Mouse (Mus musculus) midbrain, embryonic 12.5 days (tissue): ENCODE results near the gene Spg7. TPM values are rescaled to one million over a fixed set of nuclear protein-coding genes. Genes with fewer than 3 reads are reported as not detected.

Source experiments
- ATAC-seq: fragments of 200-750 bp; cut with Nextera tagmentation; 2 replicates; pipeline ENCODE4 v1.8.0; 2017; ENCODE audit warnings: low read depth, moderate TSS enrichment, moderate library complexity; ENCODE audit not compliant: low FRiP score
- H3K27ac ChIP-seq: fragments of 300-500 bp; sonication (generic); replicated peaks from 2 replicates; pipeline ENCODE4 v1.5.1; 2016; ENCODE audit warnings: mild to moderate bottlenecking
- H3K27me3 ChIP-seq: fragments of 300-500 bp; sonication (generic); 2 replicates; pipeline ENCODE4 v1.6.1; 2016; ENCODE audit warnings: mild to moderate bottlenecking
- H3K36me3 ChIP-seq: fragments of 300-500 bp; sonication (generic); 2 replicates; pipeline ENCODE4 v1.6.1; 2016
- H3K4me1 ChIP-seq: fragments of 300-500 bp; sonication (generic); 2 replicates; pipeline ENCODE4 v1.6.1; 2016
- H3K4me2 ChIP-seq: fragments of 300-500 bp; sonication (generic); replicated peaks from 2 replicates; pipeline ENCODE4 v1.6.1; 2016; ENCODE audit warnings: mild to moderate bottlenecking, moderate library complexity
- H3K4me3 ChIP-seq: fragments of 300-500 bp; sonication (generic); 2 replicates; pipeline ENCODE4 v1.5.1; 2016; ENCODE audit warnings: mild to moderate bottlenecking
- H3K9ac ChIP-seq: fragments of 300-500 bp; sonication (generic); replicated peaks from 2 replicates; pipeline ENCODE4 v1.6.1; 2016; ENCODE audit warnings: mild to moderate bottlenecking, moderate library complexity
- H3K9me3 ChIP-seq: fragments of 300-500 bp; sonication (generic); 2 replicates; pipeline ENCODE4 v1.6.1; 2016; ENCODE audit warnings: mild to moderate bottlenecking
- WGBS: fragments of 180-500 bp; shearing (Covaris S2); methylation state at CpG from one replicate; pipeline ENCODE4 v1.1.7; 2016; 5-methylcytosine and 5-hydroxymethylcytosine counted together
- polyA plus RNA-seq: library from polyadenylated mRNA; unstranded; fragments of >200 nt; fragmentation: Nextera tagmentation; extraction: Ambion mirVana; gene quantifications from 2 replicates; pipeline ENCODE4 v1.2.1, GENCODE M21; 2016

Spg7 gene
- polyA plus RNA-seq: 58.7 and 67.9 TPM in 2 replicates

- Histone ChIP-seq H3K4me2 (no peak within 1 kb of the TSS), H3K4me3 (no peak within 1 kb of the TSS), H3K27ac (no peak within 1 kb of the TSS), H3K36me3 (no peaks in the 10 kb centered on the region; the same call in 1 of the 2 replicates), H3K9ac (no peak within 1 kb of the TSS), H3K9me3 (no peaks in the 10 kb centered on the region), H3K4me1 (peaks cover 27% of the 10 kb centered on the region), H3K27me3 (no peaks in the 10 kb centered on the region)
- no peak for ATAC-seq
- 72% methylated on average over 7 of the region's 7 CpGs for WGBS
Measured at GRCm38 (mm10) chr8:123062721-123063120, at the start of gene Spg7. Spg7 (plus strand) TSS chr8:123062942.

GRCm38 (mm10) chr8:123014429-123014828 is 48.3 kb upstream of the Spg7 start:
- H3K9me3 ChIP-seq: no peaks in the 10 kb centered on the region
- no peak overlapping the region for H3K27ac ChIP-seq

GRCm38 (mm10) chr8:123015074-123015473 is 47.7 kb upstream of the Spg7 start:
- 87% methylated on average over 3 of the region's 3 CpGs for WGBS

More at GRCm38 (mm10) chr8:123014429-123014828, 48.3 kb upstream of the Spg7 start:
- WGBS: 91% methylated on average over 7 of the region's 7 CpGs
- Histone ChIP-seq H3K9ac (no peak overlapping the region), H3K27me3 (no peaks in the 10 kb centered on the region), H3K4me2 (no peak overlapping the region), H3K36me3 (no peaks in the 10 kb centered on the region), H3K4me3 (no peak overlapping the region), H3K4me1 (peaks cover 11% of the 10 kb centered on the region)
- no peak for ATAC-seq

GRCm38 (mm10) chr8:123017143-123017542 is 45.6 kb upstream of the Spg7 start:
- ATAC-seq: no peak

More at GRCm38 (mm10) chr8:123015074-123015473, 47.7 kb upstream of the Spg7 start:
- no peaks in the 10 kb centered on the region for H3K27me3 ChIP-seq
- no peak for ATAC-seq
- no peak overlapping the region for H3K9ac ChIP-seq
- H3K9me3 ChIP-seq: no peaks in the 10 kb centered on the region
- no peak overlapping the region for H3K27ac ChIP-seq
- H3K4me1 ChIP-seq: peaks cover 11% of the 10 kb centered on the region
- no peak overlapping the region for H3K4me3 ChIP-seq
- H3K4me2 ChIP-seq: no peak overlapping the region
- H3K36me3 ChIP-seq: no peaks in the 10 kb centered on the region

GRCm38 (mm10) chr8:123018484-123019164 is 44.1 kb upstream of the Spg7 start:
- H3K9me3 ChIP-seq: no peaks in the 10 kb centered on the region
- no peak overlapping the region for H3K4me3 ChIP-seq
- H3K9ac ChIP-seq: no peak overlapping the region
- H3K36me3 ChIP-seq: 0 out of 2 replicates have a peak, but pooled peaks cover 3% of the 10 kb centered on the region
- H3K4me2 ChIP-seq: no peak overlapping the region
- ATAC-seq: no peak
- H3K27me3 ChIP-seq: no peaks in the 10 kb centered on the region
- peaks cover 19% of the 10 kb centered on the region for H3K4me1 ChIP-seq
- 0 out of 2 replicates have a peak overlapping the region, but pooled peaks have one; percentile 20 for H3K27ac ChIP-seq
- WGBS: 74% methylated on average over 4 of the region's 4 CpGs

More at GRCm38 (mm10) chr8:123017143-123017542, 45.6 kb upstream of the Spg7 start:
- no peak overlapping the region for H3K4me3 ChIP-seq
- H3K4me2 ChIP-seq: no peak overlapping the region
- H3K27me3 ChIP-seq: no peaks in the 10 kb centered on the region
- no peaks in the 10 kb centered on the region for H3K36me3 ChIP-seq
- H3K9ac ChIP-seq: no peak overlapping the region
- WGBS: 91% methylated on average over 4 of the region's 4 CpGs
- H3K4me1 ChIP-seq: peaks cover 19% of the 10 kb centered on the region
- no peak overlapping the region for H3K27ac ChIP-seq
- no peaks in the 10 kb centered on the region for H3K9me3 ChIP-seq

- whole genome bisulfite sequencing: 81% methylated on average over 2 of the region's 2 CpGs
- no peak for ATAC-seq
Measured at GRCm38 (mm10) chr8:123020084-123020483, 42.7 kb upstream of the Spg7 start.

GRCm38 (mm10) chr8:123020859-123021258 is 41.9 kb upstream of the Spg7 start:
- Histone ChIP-seq H3K4me3 (no peak overlapping the region), H3K4me1 (peaks cover 19% of the 10 kb centered on the region), H3K36me3 (0 out of 2 replicates have a peak, but pooled peaks cover 3% of the 10 kb centered on the region), H3K27ac (no peak overlapping the region), H3K9me3 (no peaks in the 10 kb centered on the region), H3K27me3 (no peaks in the 10 kb centered on the region), H3K4me2 (no peak overlapping the region), H3K9ac (no peak overlapping the region)
- no peak for ATAC-seq
- 88% methylated on average over 2 of the region's 2 CpGs for WGBS

More at GRCm38 (mm10) chr8:123020084-123020483, 42.7 kb upstream of the Spg7 start:
- Histone ChIP-seq H3K4me2 (no peak overlapping the region), H3K36me3 (0 out of 2 replicates have a peak, but pooled peaks cover 3% of the 10 kb centered on the region), H3K4me3 (no peak overlapping the region), H3K4me1 (peaks cover 19% of the 10 kb centered on the region), H3K27ac (no peak overlapping the region), H3K9me3 (no peaks in the 10 kb centered on the region), H3K9ac (no peak overlapping the region), H3K27me3 (no peaks in the 10 kb centered on the region)

- H3K4me3 ChIP-seq: no peak overlapping the region
- no peak for ATAC-seq
- 0 out of 2 replicates have a peak, but pooled peaks cover 3% of the 10 kb centered on the region for H3K36me3 ChIP-seq
- 73% methylated on average over 1 of the region's 1 CpGs for WGBS
- H3K4me1 ChIP-seq: peaks cover 19% of the 10 kb centered on the region
- H3K27ac ChIP-seq: no peak overlapping the region
- no peaks in the 10 kb centered on the region for H3K9me3 ChIP-seq
- H3K4me2 ChIP-seq: no peak overlapping the region
- H3K9ac ChIP-seq: no peak overlapping the region
- no peaks in the 10 kb centered on the region for H3K27me3 ChIP-seq
Measured at GRCm38 (mm10) chr8:123021259-123021658, 41.5 kb upstream of the Spg7 start.

- H3K4me1 ChIP-seq: peaks cover 19% of the 10 kb centered on the region
Measured at GRCm38 (mm10) chr8:123022727-123023126, 40.0 kb upstream of the Spg7 start.

GRCm38 (mm10) chr8:123024226-123024625 is 38.5 kb upstream of the Spg7 start:
- Histone ChIP-seq H3K4me2 (no peak overlapping the region), H3K4me1 (peaks cover 9% of the 10 kb centered on the region), H3K4me3 (no peak overlapping the region), H3K27me3 (no peaks in the 10 kb centered on the region), H3K9ac (no peak overlapping the region), H3K36me3 (0 out of 2 replicates have a peak, but pooled peaks cover 3% of the 10 kb centered on the region), H3K9me3 (no peaks in the 10 kb centered on the region), H3K27ac (no peak overlapping the region)
- WGBS: 95% methylated on average over 2 of the region's 2 CpGs
- no peak for ATAC-seq

More at GRCm38 (mm10) chr8:123022727-123023126, 40.0 kb upstream of the Spg7 start:
- no peak overlapping the region for H3K9ac ChIP-seq
- H3K4me3 ChIP-seq: no peak overlapping the region
- WGBS: 89% methylated on average over 3 of the region's 3 CpGs
- H3K27me3 ChIP-seq: no peaks in the 10 kb centered on the region
- no peak overlapping the region for H3K27ac ChIP-seq
- H3K4me2 ChIP-seq: no peak overlapping the region
- ATAC-seq: no peak
- H3K36me3 ChIP-seq: 0 out of 2 replicates have a peak, but pooled peaks cover 3% of the 10 kb centered on the region
- H3K9me3 ChIP-seq: no peaks in the 10 kb centered on the region

GRCm38 (mm10) chr8:123025951-123026351 is 36.8 kb upstream of the Spg7 start:
- ATAC-seq: no peak
- WGBS: 96% methylated on average over 3 of the region's 3 CpGs
- no peaks in the 10 kb centered on the region for H3K27me3 ChIP-seq

GRCm38 (mm10) chr8:123027786-123028185 is 35.0 kb upstream of the Spg7 start:
- Histone ChIP-seq H3K27ac (no peak overlapping the region), H3K27me3 (no peaks in the 10 kb centered on the region), H3K9me3 (no peaks in the 10 kb centered on the region), H3K36me3 (0 out of 2 replicates have a peak, but pooled peaks cover 3% of the 10 kb centered on the region), H3K9ac (no peak overlapping the region), H3K4me1 (0 out of 2 replicates have a peak, but pooled peaks cover 4% of the 10 kb centered on the region), H3K4me2 (no peak overlapping the region), H3K4me3 (no peak overlapping the region)
- ATAC-seq: no peak
- 94% methylated on average over 8 of the region's 8 CpGs for WGBS

More at GRCm38 (mm10) chr8:123025951-123026351, 36.8 kb upstream of the Spg7 start:
- Histone ChIP-seq H3K4me3 (no peak overlapping the region), H3K9me3 (no peaks in the 10 kb centered on the region), H3K4me2 (no peak overlapping the region), H3K4me1 (peaks cover 6% of the 10 kb centered on the region), H3K9ac (no peak overlapping the region), H3K27ac (no peak overlapping the region), H3K36me3 (0 out of 2 replicates have a peak, but pooled peaks cover 3% of the 10 kb centered on the region)
